Mouse (Mus musculus): Measurements from ENCODE around the gene Ppm1l. TPM values are rescaled to one million over a fixed set of nuclear protein-coding genes. Genes with fewer than 3 reads are reported as not detected.

The Ppm1l gene
- polyA plus RNA-seq, 1 experiment: 1.4 TPM

GRCm38 (mm10) chr3:69348197-69348920 lies 31.7 kb downstream of the Ppm1l start:
- Histone ChIP-seq H3K4me3 (ENCODE audit: extremely low read depth, insufficient read depth, insufficient read length) (no peak overlapping the region), H3K4me1 (ENCODE audit: control insufficient read depth, insufficient read depth, insufficient read length) (no peaks in the 10 kb centered on the region), H3K27ac (ENCODE audit: insufficient read depth, low read length) (no peak overlapping the region), H3K27me3 (ENCODE audit: control insufficient read depth, insufficient read depth, low read length) (no peaks in the 10 kb centered on the region), H3K36me3 (ENCODE audit: control insufficient read depth, insufficient read depth, low read length) (no peaks in the 10 kb centered on the region)
- TF ChIP-seq CTCF (IDR thresholded peaks at IDR 0.05; ENCODE audit: extremely low read depth, insufficient read depth, insufficient read length, insufficient replicate concordance): no peak
- no peak for TF ChIP-seq POLR2A (IDR thresholded peaks at IDR 0.05; ENCODE audit: low read depth, low read length)
- DNase-seq (ENCODE audit: low read depth in 1 of 2, low spot score in 2 of 2): no peak
- 76% methylated on average over 11 of the region's 11 CpGs for WGBS

DNA sequence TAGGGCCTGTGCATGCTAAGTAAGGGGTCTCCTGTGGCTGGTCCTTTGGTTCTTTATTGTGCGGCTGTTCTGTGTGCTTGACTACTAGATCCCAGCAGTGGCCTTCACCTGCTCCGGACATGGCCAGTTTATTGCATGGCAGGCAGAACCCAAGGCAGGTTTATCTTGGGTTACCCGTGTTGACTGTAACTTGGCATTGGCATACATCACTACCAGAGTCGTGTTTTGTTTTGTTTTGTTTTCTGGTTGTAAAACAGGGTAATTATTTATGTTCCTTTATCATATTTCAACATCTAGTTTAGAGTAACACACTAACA lies 32.2 kb downstream of the Ppm1l start:
- TF ChIP-seq POLR2A (IDR thresholded peaks at IDR 0.05; ENCODE audit: low read depth, low read length) (no peak), CTCF (IDR thresholded peaks at IDR 0.05; ENCODE audit: extremely low read depth, insufficient read depth, insufficient read length, insufficient replicate concordance) (no peak)
- H3K36me3 ChIP-seq (ENCODE audit: control insufficient read depth, insufficient read depth, low read length): no peaks in the 10 kb centered on the region
- no peaks in the 10 kb centered on the region for H3K27me3 ChIP-seq (ENCODE audit: control insufficient read depth, insufficient read depth, low read length)
- no peak for DNase-seq (ENCODE audit: low read depth in 1 of 2, low spot score in 2 of 2)
- H3K4me3 ChIP-seq (ENCODE audit: extremely low read depth, insufficient read depth, insufficient read length): no peak overlapping the region
- 81% methylated on average over 4 of the region's 4 CpGs for WGBS
- no peak overlapping the region for H3K27ac ChIP-seq (ENCODE audit: insufficient read depth, low read length)
- no peaks in the 10 kb centered on the region for H3K4me1 ChIP-seq (ENCODE audit: control insufficient read depth, insufficient read depth, insufficient read length)

DNA sequence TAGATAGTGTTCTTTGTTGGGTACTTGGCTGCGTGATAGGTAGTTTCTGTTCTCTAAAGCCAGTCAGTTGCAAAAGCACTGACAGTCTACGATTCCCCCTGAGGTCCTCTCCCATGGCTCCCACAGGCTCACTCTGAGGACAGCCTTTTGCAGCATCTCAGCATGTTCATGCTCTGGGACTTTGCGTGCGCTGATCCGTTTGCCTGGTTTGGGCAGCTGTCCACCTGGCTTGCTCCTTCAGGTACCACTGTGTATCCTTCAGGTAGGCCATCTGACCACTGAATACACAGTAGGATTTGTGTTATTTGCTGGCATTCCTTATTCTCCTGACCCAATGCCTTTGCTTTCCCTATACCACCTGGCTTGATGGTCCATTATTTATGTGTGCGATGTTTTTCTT lies 33.3 kb downstream of the Ppm1l start:
- no peak for TF ChIP-seq CTCF (IDR thresholded peaks at IDR 0.05; ENCODE audit: extremely low read depth, insufficient read depth, insufficient read length, insufficient replicate concordance)
- TF ChIP-seq POLR2A (IDR thresholded peaks at IDR 0.05; ENCODE audit: low read depth, low read length): no peak
- 89% methylated on average over 6 of the region's 6 CpGs for WGBS
- Histone ChIP-seq H3K36me3 (ENCODE audit: control insufficient read depth, insufficient read depth, low read length) (no peaks in the 10 kb centered on the region), H3K27ac (ENCODE audit: insufficient read depth, low read length) (no peak overlapping the region), H3K4me1 (ENCODE audit: control insufficient read depth, insufficient read depth, insufficient read length) (no peaks in the 10 kb centered on the region), H3K27me3 (ENCODE audit: control insufficient read depth, insufficient read depth, low read length) (no peaks in the 10 kb centered on the region), H3K4me3 (ENCODE audit: extremely low read depth, insufficient read depth, insufficient read length) (no peak overlapping the region)
- no peak for DNase-seq (ENCODE audit: low read depth in 1 of 2, low spot score in 2 of 2)

- H3K4me1 ChIP-seq (ENCODE audit: control insufficient read depth, insufficient read depth, insufficient read length): no peaks in the 10 kb centered on the region
- no peaks in the 10 kb centered on the region for H3K27me3 ChIP-seq (ENCODE audit: control insufficient read depth, insufficient read depth, low read length)
- no peak overlapping the region for H3K27ac ChIP-seq (ENCODE audit: insufficient read depth, low read length)
- no peak for DNase-seq (ENCODE audit: low read depth in 1 of 2, low spot score in 2 of 2)
- H3K4me3 ChIP-seq (ENCODE audit: extremely low read depth, insufficient read depth, insufficient read length): no peak overlapping the region
- no peaks in the 10 kb centered on the region for H3K36me3 ChIP-seq (ENCODE audit: control insufficient read depth, insufficient read depth, low read length)
- TF ChIP-seq POLR2A (IDR thresholded peaks at IDR 0.05; ENCODE audit: low read depth, low read length): no peak
- 67% methylated on average over 1 of the region's 1 CpGs for WGBS
Observed at GRCm38 (mm10) chr3:69352194-69352593, 35.5 kb downstream of the Ppm1l start.

DNA sequence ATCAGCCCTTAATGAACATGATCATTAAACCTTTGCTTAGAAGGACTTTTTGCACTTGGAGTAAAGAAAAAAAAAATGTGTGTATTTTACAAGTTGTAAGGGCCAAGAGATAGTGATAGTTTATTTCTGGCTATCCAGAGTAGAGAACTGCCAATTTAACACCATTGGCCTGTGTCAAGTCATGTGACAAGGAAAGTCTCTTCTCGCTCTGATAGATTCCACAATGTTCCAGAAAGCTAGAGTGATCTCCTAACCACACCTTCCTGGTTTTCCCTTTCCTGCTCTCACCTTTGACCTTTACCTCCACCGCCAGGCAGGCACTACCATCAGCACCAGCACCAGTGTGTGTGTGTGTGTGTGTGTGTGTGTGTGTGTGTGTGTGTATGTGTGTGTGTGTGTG lies 38.0 kb downstream of the Ppm1l start:
- Histone ChIP-seq H3K27ac (ENCODE audit: insufficient read depth, low read length) (no peak overlapping the region), H3K27me3 (ENCODE audit: control insufficient read depth, insufficient read depth, low read length) (no peaks in the 10 kb centered on the region), H3K4me3 (ENCODE audit: extremely low read depth, insufficient read depth, insufficient read length) (no peak overlapping the region), H3K36me3 (ENCODE audit: control insufficient read depth, insufficient read depth, low read length) (no peaks in the 10 kb centered on the region), H3K4me1 (ENCODE audit: control insufficient read depth, insufficient read depth, insufficient read length) (no peaks in the 10 kb centered on the region)
- TF ChIP-seq CTCF (IDR thresholded peaks at IDR 0.05; ENCODE audit: extremely low read depth, insufficient read depth, insufficient read length, insufficient replicate concordance) (no peak), POLR2A (IDR thresholded peaks at IDR 0.05; ENCODE audit: low read depth, low read length) (no peak)
- DNase-seq (ENCODE audit: low read depth in 1 of 2, low spot score in 2 of 2): no peak
- 85% methylated on average over 2 of the region's 2 CpGs for WGBS

GRCm38 (mm10) chr3:69356078-69356665 lies 39.5 kb downstream of the Ppm1l start:
- DNase-seq (ENCODE audit: low read depth in 1 of 2, low spot score in 2 of 2): no peak
- Histone ChIP-seq H3K27ac (ENCODE audit: insufficient read depth, low read length) (no peak overlapping the region), H3K27me3 (ENCODE audit: control insufficient read depth, insufficient read depth, low read length) (no peaks in the 10 kb centered on the region), H3K4me3 (ENCODE audit: extremely low read depth, insufficient read depth, insufficient read length) (no peak overlapping the region), H3K36me3 (ENCODE audit: control insufficient read depth, insufficient read depth, low read length) (no peaks in the 10 kb centered on the region), H3K4me1 (ENCODE audit: control insufficient read depth, insufficient read depth, insufficient read length) (no peaks in the 10 kb centered on the region)
- TF ChIP-seq POLR2A (IDR thresholded peaks at IDR 0.05; ENCODE audit: low read depth, low read length) (no peak), CTCF (IDR thresholded peaks at IDR 0.05; ENCODE audit: extremely low read depth, insufficient read depth, insufficient read length, insufficient replicate concordance) (no peak)
- 62% methylated on average over 7 of the region's 7 CpGs for WGBS

GRCm38 (mm10) chr3:69356781-69357180 lies 40.1 kb downstream of the Ppm1l start:
- H3K27ac ChIP-seq (ENCODE audit: insufficient read depth, low read length): no peak overlapping the region
- TF ChIP-seq CTCF (IDR thresholded peaks at IDR 0.05; ENCODE audit: extremely low read depth, insufficient read depth, insufficient read length, insufficient replicate concordance): no peak
- TF ChIP-seq POLR2A (IDR thresholded peaks at IDR 0.05; ENCODE audit: low read depth, low read length): no peak
- DNase-seq (ENCODE audit: low read depth in 1 of 2, low spot score in 2 of 2): no peak
- H3K27me3 ChIP-seq (ENCODE audit: control insufficient read depth, insufficient read depth, low read length): no peaks in the 10 kb centered on the region
- no peaks in the 10 kb centered on the region for H3K36me3 ChIP-seq (ENCODE audit: control insufficient read depth, insufficient read depth, low read length)
- no peak overlapping the region for H3K4me3 ChIP-seq (ENCODE audit: extremely low read depth, insufficient read depth, insufficient read length)
- 16% methylated on average over 5 of the region's 5 CpGs for WGBS
- no peaks in the 10 kb centered on the region for H3K4me1 ChIP-seq (ENCODE audit: control insufficient read depth, insufficient read depth, insufficient read length)

All from spleen, adult 2 months (tissue).